Mouse (Mus musculus): Measurements from ENCODE around the gene Btf3.
A peak's percentile ranks its signal among the peaks of the same experiment; 100 is the strongest.

The Btf3 gene

GRCm38 (mm10) chr13:98340506-98340905, 23.7 kb upstream of the Btf3 start:
- DNase-seq (ENCODE audit: low spot score in 2 of 2) = no peak

- no peak for DNase-seq (ENCODE audit: low spot score in 2 of 2)
These were observed 19.4 kb upstream of the Btf3 start for GRCm38 (mm10) chr13:98336205-98336604.

- DNase-seq (ENCODE audit: low spot score in 2 of 2) = no peak
These were observed 15.3 kb upstream of the Btf3 start for GRCm38 (mm10) chr13:98332106-98332505.

GRCm38 (mm10) chr13:98325034-98325433, 8.2 kb upstream of the Btf3 start:
- DNase-seq (ENCODE audit: low spot score in 2 of 2) = no peak

GRCm38 (mm10) chr13:98317911-98318310, 1.1 kb upstream of the Btf3 start:
- no peak for DNase-seq (ENCODE audit: low spot score in 2 of 2)

GRCm38 (mm10) chr13:98317246-98317677, 456 bp upstream of the Btf3 start:
- no peak for DNase-seq (ENCODE audit: low spot score in 2 of 2)

- no peak for DNase-seq (ENCODE audit: low spot score in 2 of 2)
These were observed 696 bp downstream of the Btf3 start for GRCm38 (mm10) chr13:98316140-98316479.

GRCm38 (mm10) chr13:98315124-98315523, 1.7 kb downstream of the Btf3 start:
- no peak for DNase-seq (ENCODE audit: low spot score in 2 of 2)

- DNase-seq (ENCODE audit: low spot score in 2 of 2) = no peak
These were observed 3.2 kb downstream of the Btf3 start for GRCm38 (mm10) chr13:98313631-98314030.

GRCm38 (mm10) chr13:98311597-98311996, 5.2 kb downstream of the Btf3 start:
- DNase-seq (ENCODE audit: low spot score in 2 of 2) = no peak

- DNase-seq (ENCODE audit: low spot score in 2 of 2) = no peak
These were observed 8.1 kb downstream of the Btf3 start for GRCm38 (mm10) chr13:98308724-98309123.

GRCm38 (mm10) chr13:98308004-98308403, 8.8 kb downstream of the Btf3 start:
- DNase-seq (ENCODE audit: low spot score in 2 of 2) = no peak

- DNase-seq (ENCODE audit: low spot score in 2 of 2) = no peak
These were observed 9.8 kb downstream of the Btf3 start for GRCm38 (mm10) chr13:98306852-98307475.

GRCm38 (mm10) chr13:98306393-98306792, 10.4 kb downstream of the Btf3 start:
- no peak for DNase-seq (ENCODE audit: low spot score in 2 of 2)

- DNase-seq (ENCODE audit: low spot score in 2 of 2) = no peak
These were observed 11.5 kb downstream of the Btf3 start for GRCm38 (mm10) chr13:98305257-98305656.

- peak; percentile 56 to 79 for DNase-seq (ENCODE audit: low spot score in 2 of 2)
These were observed 17.7 kb downstream of the Btf3 start for GRCm38 (mm10) chr13:98298833-98299758.

- no peak for DNase-seq (ENCODE audit: low spot score in 2 of 2)
These were observed 18.8 kb downstream of the Btf3 start for GRCm38 (mm10) chr13:98297883-98298482.

- DNase-seq (ENCODE audit: low spot score in 2 of 2) = no peak
These were observed 20.7 kb downstream of the Btf3 start for GRCm38 (mm10) chr13:98296072-98296471.

- no peak for DNase-seq (ENCODE audit: low spot score in 2 of 2)
These were observed 25.1 kb downstream of the Btf3 start for GRCm38 (mm10) chr13:98291712-98292111.

- no peak for DNase-seq (ENCODE audit: low spot score in 2 of 2)
These were observed 26.1 kb downstream of the Btf3 start for GRCm38 (mm10) chr13:98290719-98291118.

- no peak for DNase-seq (ENCODE audit: low spot score in 2 of 2)
These were observed 35.7 kb downstream of the Btf3 start for GRCm38 (mm10) chr13:98280990-98281650.

GRCm38 (mm10) chr13:98279686-98280085, 37.1 kb downstream of the Btf3 start, which contains the start of gene Gm21976:
Gene Gm21976, plus strand, starts transcription at chr13:98279887.
- DNase-seq (ENCODE audit: low spot score in 2 of 2) = no peak

Measured in urinary bladder, postnatal 4 days (tissue).